Mouse (Mus musculus) midbrain, postnatal 0 days (tissue): ENCODE data around the gene Slc25a26. TPM values are rescaled to one million over a fixed set of nuclear protein-coding genes. Genes with fewer than 3 reads are reported as not detected.
A peak's percentile ranks its signal among the peaks of the same experiment; 100 is the strongest.

Experiments
- ATAC-seq: fragments of 200-750 bp; cut with Nextera tagmentation; 2 replicates; pipeline ENCODE4 v1.8.0; 2017; ENCODE audit warnings: moderate number of reproducible peaks, mild to moderate bottlenecking, moderate TSS enrichment, moderate library complexity; ENCODE audit not compliant: low FRiP score
- DNase-seq: peaks from one replicate; pipeline ENCODE4 v3.0.0-alpha.2; 2015; ENCODE audit warnings: low spot score
- H3K27ac ChIP-seq: fragments of 300-500 bp; sonication (generic); 2 replicates; pipeline ENCODE4 v1.5.1; 2014; ENCODE audit warnings: low read depth, mild to moderate bottlenecking, low read length, mixed read lengths
- H3K27me3 ChIP-seq: fragments of 300-500 bp; sonication (generic); 2 replicates; pipeline ENCODE4 v1.6.1; 2014; ENCODE audit warnings: low read length, control low read depth, mixed read lengths; ENCODE audit not compliant: insufficient read depth
- H3K36me3 ChIP-seq: fragments of 300-500 bp; sonication (generic); 2 replicates; pipeline ENCODE4 v1.6.1; 2014; ENCODE audit warnings: low read length, control low read depth, mixed read lengths; ENCODE audit not compliant: insufficient read depth
- H3K4me1 ChIP-seq: fragments of 300-500 bp; sonication (generic); 2 replicates; pipeline ENCODE4 v1.6.1; 2014; ENCODE audit warnings: mild to moderate bottlenecking, control low read depth, antibody characterized with exemption, low read length, mixed read lengths; ENCODE audit not compliant: insufficient read depth
- H3K4me2 ChIP-seq: fragments of 300-500 bp; sonication (generic); 2 replicates; pipeline ENCODE4 v1.6.1; 2014; ENCODE audit warnings: low read depth, mild to moderate bottlenecking, low read length, mixed read lengths; ENCODE audit not compliant: poor library complexity, severe bottlenecking
- H3K4me3 ChIP-seq: fragments of 300-500 bp; sonication (generic); 2 replicates; pipeline ENCODE4 v1.5.1; 2014; ENCODE audit warnings: low read depth, mild to moderate bottlenecking, low read length, moderate library complexity
- H3K9ac ChIP-seq: fragments of 300-500 bp; sonication (generic); replicated peaks from 2 replicates; pipeline ENCODE4 v1.6.1; 2014; ENCODE audit warnings: mild to moderate bottlenecking, low read length, moderate library complexity, mixed read lengths; ENCODE audit not compliant: poor library complexity, severe bottlenecking
- H3K9me3 ChIP-seq: fragments of 300-500 bp; sonication (generic); 2 replicates; pipeline ENCODE4 v1.6.1; 2016; ENCODE audit warnings: low read length, control low read depth
- CTCF ChIP-seq: IDR thresholded peaks from 2 replicates; pipeline ENCODE4 v1.5.1; 2016; ENCODE audit warnings: antibody characterized with exemption, mild to moderate bottlenecking
- WGBS: fragments of 180-500 bp; shearing (Covaris S2); extraction: QIAGEN DNeasy Blood & Tissue Kit; methylation state at CpG from one replicate; pipeline ENCODE4 v1.1.7; 2014; 5-methylcytosine and 5-hydroxymethylcytosine counted together
- polyA plus RNA-seq: library from polyadenylated mRNA; unstranded; fragments of >200 nt; fragmentation: Nextera tagmentation; extraction: Ambion mirVana; gene quantifications from 2 replicates; pipeline ENCODE4 v1.2.1, GENCODE M21; 2015
- total RNA-seq: library from RNA; depleted of rRNA; stranded (reverse); fragments of >200 nt; gene quantifications from 2 replicates; pipeline ENCODE4 v1.2.3, GENCODE M21; 2014

Slc25a26 gene
- total and polyA plus RNA-seq, 2 experiments from 2014 or later: 10.7 to 11.8 TPM

DNA sequence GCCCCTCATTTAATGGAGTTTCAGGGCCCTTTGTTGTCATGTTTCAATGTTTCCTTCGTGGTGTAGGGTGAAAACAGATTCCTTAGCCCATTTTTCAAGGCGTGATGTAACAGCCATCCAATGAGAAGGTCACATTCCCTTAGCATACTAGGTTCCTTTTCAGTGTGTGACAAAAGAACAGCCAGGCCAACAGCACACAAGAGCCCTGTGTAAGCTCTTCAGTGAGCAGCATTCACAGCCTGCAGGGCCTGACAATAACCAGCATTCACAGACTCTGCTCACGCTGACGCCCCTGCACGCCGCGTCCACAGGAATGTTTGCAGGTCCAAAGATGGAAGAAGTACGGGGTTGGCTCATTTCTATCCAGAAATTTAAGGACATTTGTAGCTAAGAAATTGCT, 77.9 kb downstream of the Slc25a26 start:
- no peak for TF ChIP-seq CTCF
- DNase-seq: peak; percentile 57
- H3K27ac ChIP-seq: no peak overlapping the region

DNA sequence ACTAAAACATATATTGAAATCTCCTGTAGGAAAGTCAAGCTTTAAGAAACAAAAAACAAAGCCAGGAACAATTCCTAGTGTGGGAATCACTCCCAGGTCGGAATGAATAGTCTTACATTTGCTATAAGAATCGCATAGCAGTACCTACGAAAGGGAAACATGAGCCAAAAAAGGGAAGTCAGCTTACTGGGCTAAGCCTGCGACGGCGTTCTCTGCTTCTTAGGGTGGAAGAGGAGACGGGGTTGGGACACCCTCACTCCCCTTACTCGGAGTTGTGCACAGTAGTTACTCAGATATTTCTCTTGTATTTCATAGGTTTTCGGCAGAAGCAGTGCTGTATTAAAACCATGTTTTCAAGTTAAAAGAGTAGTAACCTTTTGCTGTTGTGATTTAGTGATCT, 81.9 kb downstream of the Slc25a26 start:
- TF ChIP-seq CTCF: no peak
- no peak overlapping the region for H3K9ac ChIP-seq
- DNase-seq (no peak), ATAC-seq (no peak)
- 90% methylated on average over 9 of the region's 9 CpGs for WGBS
- H3K27me3 ChIP-seq: no peaks in the 10 kb centered on the region
- no peaks in the 10 kb centered on the region for H3K36me3 ChIP-seq
- H3K9me3 ChIP-seq: no peaks in the 10 kb centered on the region
- no peak overlapping the region for H3K4me3 ChIP-seq
- no peak overlapping the region for H3K27ac ChIP-seq
- no peaks in the 10 kb centered on the region for H3K4me1 ChIP-seq
- H3K4me2 ChIP-seq: no peak overlapping the region

More for the DNA sequence above, 77.9 kb downstream of the Slc25a26 start:
- no peak overlapping the region for H3K9ac ChIP-seq
- peaks cover 6% of the 10 kb centered on the region; the same call in 1 of the 2 replicates for H3K4me1 ChIP-seq
- H3K9me3 ChIP-seq: no peaks in the 10 kb centered on the region
- H3K4me2 ChIP-seq: no peak overlapping the region
- no peaks in the 10 kb centered on the region for H3K27me3 ChIP-seq
- WGBS: 31% methylated on average over 8 of the region's 8 CpGs
- no peaks in the 10 kb centered on the region for H3K36me3 ChIP-seq
- no peak overlapping the region for H3K4me3 ChIP-seq
- ATAC-seq: peak; percentile 66; the same call in 1 of the 2 replicates

DNA sequence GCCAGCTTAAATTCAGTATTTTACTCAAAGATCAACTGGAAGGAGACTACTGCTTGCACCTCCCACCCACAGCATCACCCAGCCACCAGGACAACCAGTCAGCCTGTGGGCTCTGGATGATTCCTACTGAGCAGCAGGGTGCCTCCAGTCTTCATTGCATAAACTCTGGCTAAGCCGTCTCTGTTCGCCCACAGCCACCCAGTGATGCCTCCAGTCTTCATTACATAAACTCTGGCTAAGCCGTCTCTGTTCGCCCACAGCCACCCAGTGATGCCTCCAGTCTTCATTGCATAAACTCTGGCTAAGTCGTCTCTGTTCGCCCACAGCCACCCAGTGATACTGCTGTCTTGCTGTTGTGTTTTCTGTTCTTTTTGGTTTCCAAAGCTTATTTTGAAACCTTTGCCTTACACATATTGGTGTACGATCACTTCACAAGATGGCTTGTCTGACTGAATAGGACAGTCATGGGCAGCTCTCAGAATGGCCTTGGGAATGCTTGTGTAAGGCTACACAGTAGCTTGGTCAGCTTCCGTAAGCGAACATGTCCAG, 84.1 kb downstream of the Slc25a26 start:
- ATAC-seq (no peak), DNase-seq (no peak)
- Histone ChIP-seq H3K9ac (no peak overlapping the region), H3K9me3 (no peaks in the 10 kb centered on the region), H3K4me1 (no peaks in the 10 kb centered on the region), H3K27me3 (no peaks in the 10 kb centered on the region), H3K36me3 (no peaks in the 10 kb centered on the region), H3K4me3 (no peak overlapping the region), H3K4me2 (no peak overlapping the region), H3K27ac (no peak overlapping the region)
- TF ChIP-seq CTCF: no peak
- WGBS: 91% methylated on average over 9 of the region's 9 CpGs

DNA sequence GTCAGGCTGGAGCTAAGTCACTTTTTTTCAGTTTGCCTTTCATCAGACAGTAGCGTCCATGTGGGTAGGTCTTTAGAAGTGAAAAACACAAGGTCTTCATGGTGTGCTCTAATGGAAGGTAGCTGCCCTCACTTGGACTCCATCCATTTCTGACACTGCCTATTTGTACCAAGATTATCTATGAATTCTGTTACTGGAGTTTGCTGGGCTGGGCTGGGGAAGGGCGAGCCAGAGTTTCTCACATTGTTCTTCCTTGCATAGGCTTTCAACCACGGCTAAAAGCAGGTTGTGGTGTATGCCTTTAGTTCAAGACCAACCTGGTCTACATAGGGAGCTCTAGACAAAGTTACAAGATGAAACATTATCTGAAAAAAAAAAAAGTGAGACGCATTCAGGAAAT, 84.8 kb downstream of the Slc25a26 start:
- DNase-seq (no peak), ATAC-seq (no peak)
- Histone ChIP-seq H3K36me3 (no peaks in the 10 kb centered on the region), H3K4me1 (no peaks in the 10 kb centered on the region), H3K9me3 (no peaks in the 10 kb centered on the region), H3K4me2 (no peak overlapping the region), H3K27me3 (no peaks in the 10 kb centered on the region), H3K4me3 (no peak overlapping the region), H3K9ac (no peak overlapping the region), H3K27ac (no peak overlapping the region)
- TF ChIP-seq CTCF: no peak
- 84% methylated on average over 4 of the region's 4 CpGs for WGBS

DNA sequence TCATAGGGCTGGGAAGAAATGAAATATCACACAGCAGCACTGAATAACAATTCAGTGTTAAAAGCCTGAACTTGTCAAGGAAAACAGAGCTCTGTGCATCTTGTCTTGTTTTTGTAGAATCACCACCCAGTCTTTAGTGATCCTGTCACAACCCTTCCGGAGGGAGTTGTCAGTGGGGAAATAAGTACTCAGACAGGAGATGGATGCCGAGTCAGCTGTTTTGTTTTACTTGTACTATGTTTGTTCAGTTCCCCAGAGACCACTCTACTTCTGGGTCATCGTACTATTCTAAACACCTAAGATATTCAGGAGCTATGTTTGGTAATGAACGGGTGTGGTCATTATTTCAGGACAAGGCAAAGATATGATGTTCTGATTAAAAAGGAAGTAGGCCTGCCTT, 88.2 kb downstream of the Slc25a26 start:
- WGBS: 88% methylated on average over 4 of the region's 4 CpGs
- no peaks in the 10 kb centered on the region for H3K27me3 ChIP-seq
- no peaks in the 10 kb centered on the region; the same call in 1 of the 2 replicates for H3K4me1 ChIP-seq
- no peaks in the 10 kb centered on the region for H3K9me3 ChIP-seq
- ATAC-seq: no peak
- no peak for DNase-seq
- no peak overlapping the region for H3K27ac ChIP-seq
- H3K4me3 ChIP-seq: no peak overlapping the region
- TF ChIP-seq CTCF: no peak
- no peaks in the 10 kb centered on the region for H3K36me3 ChIP-seq
- H3K9ac ChIP-seq: no peak overlapping the region
- no peak overlapping the region for H3K4me2 ChIP-seq

DNA sequence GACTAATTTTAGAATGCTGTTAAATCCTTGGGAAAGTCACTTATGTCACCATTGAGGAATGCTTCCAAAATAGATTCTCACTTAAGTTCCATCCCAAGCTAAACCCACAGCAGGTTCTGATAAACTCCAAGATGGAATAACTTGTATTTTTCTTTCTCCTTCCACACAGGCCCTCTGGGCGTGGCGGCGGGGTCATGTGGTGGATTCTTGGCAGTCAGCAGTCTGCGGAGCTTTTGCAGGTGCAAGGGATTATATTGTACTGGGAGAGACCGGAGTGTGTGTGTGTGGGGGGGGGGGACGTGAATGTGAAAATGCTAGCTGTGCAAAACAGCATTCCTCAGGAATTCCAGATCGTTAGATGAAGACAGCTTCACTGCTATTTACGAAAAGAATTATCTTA, 92.1 kb downstream of the Slc25a26 start:
- DNase-seq (no peak), ATAC-seq (no peak)
- no peak overlapping the region for H3K9ac ChIP-seq
- no peak overlapping the region for H3K27ac ChIP-seq
- H3K9me3 ChIP-seq: no peaks in the 10 kb centered on the region
- TF ChIP-seq CTCF: no peak
- no peaks in the 10 kb centered on the region for H3K36me3 ChIP-seq
- no peak overlapping the region for H3K4me3 ChIP-seq
- H3K27me3 ChIP-seq: no peaks in the 10 kb centered on the region
- no peaks in the 10 kb centered on the region; the same call in 1 of the 2 replicates for H3K4me1 ChIP-seq
- 33% methylated on average over 8 of the region's 8 CpGs for WGBS
- H3K4me2 ChIP-seq: no peak overlapping the region
